Mouse (Mus musculus) brown adipose tissue, adult 24 weeks (tissue): ENCODE measurements around the gene B3gat3. TPM values are rescaled to one million over a fixed set of nuclear protein-coding genes. Genes with fewer than 3 reads are reported as not detected.

Experiments
- H3K27ac ChIP-seq: fragments of 200-500 bp; replicated peaks from 2 replicates; pipeline ENCODE4 v1.5.1; 2012; ENCODE audit warnings: low read depth, mild to moderate bottlenecking, low read length
- H3K4me1 ChIP-seq: fragments of 200-500 bp; 2 replicates; pipeline ENCODE4 v1.6.1; 2012; ENCODE audit warnings: low read length, mixed read lengths; ENCODE audit not compliant: control insufficient read depth, insufficient read depth, insufficient read length
- H3K4me3 ChIP-seq: fragments of 200-500 bp; 2 replicates; pipeline ENCODE4 v1.5.1; 2012; ENCODE audit warnings: low read depth, mild to moderate bottlenecking, low read length, moderate library complexity; ENCODE audit not compliant: insufficient read depth
- polyA plus RNA-seq: library from polyadenylated mRNA; stranded (reverse); fragments of >200 nt; gene quantifications from 2 replicates; pipeline ENCODE4 v1.2.4, GENCODE M21; 2012; ENCODE audit not compliant: missing spikeins, insufficient read depth, insufficient read length

Gene B3gat3
- polyA plus RNA-seq, 1 experiment: 30.2 TPM

GRCm38 (mm10) chr19:8926766-8927165 lies 6.6 kb downstream of the B3gat3 start:
- Histone ChIP-seq H3K27ac (no peak overlapping the region), H3K4me3 (no peak overlapping the region), H3K4me1 (peaks cover under 1% of the 10 kb centered on the region)

- no peak overlapping the region for H3K4me3 ChIP-seq
- H3K4me1 ChIP-seq: no peaks in the 10 kb centered on the region
- H3K27ac ChIP-seq: no peak overlapping the region
These were observed 7.8 kb downstream of the B3gat3 start for GRCm38 (mm10) chr19:8927891-8928525.

- Histone ChIP-seq H3K4me1 (no peaks in the 10 kb centered on the region), H3K27ac (peak overlapping the region; percentile 25; the same call in 1 of the 2 replicates), H3K4me3 (peak overlapping the region; percentile 92)
These were observed 8.6 kb downstream of the B3gat3 start for GRCm38 (mm10) chr19:8928689-8929223.

GRCm38 (mm10) chr19:8929224-8930088 lies 9.3 kb downstream of the B3gat3 start, which contains the start of the genes Rom1 and Eml3:
Gene Rom1 (minus strand): TSS chr19:8929356.
Gene Eml3 (plus strand): TSS chr19:8929552.
- Histone ChIP-seq H3K4me3 (peak within 1 kb of the TSS; percentile 92), H3K4me1 (no peaks in the 10 kb centered on the region), H3K27ac (peak within 1 kb of the TSS; percentile 70)

- Histone ChIP-seq H3K4me3 (peak overlapping the region; percentile 92), H3K4me1 (no peaks in the 10 kb centered on the region), H3K27ac (peak overlapping the region; percentile 70)
These were observed 9.9 kb downstream of the B3gat3 start for GRCm38 (mm10) chr19:8930117-8930516.

GRCm38 (mm10) chr19:8930771-8931170 lies 10.6 kb downstream of the B3gat3 start:
- Histone ChIP-seq H3K27ac (no peak overlapping the region), H3K4me1 (no peaks in the 10 kb centered on the region), H3K4me3 (0 out of 2 replicates have a peak overlapping the region, but pooled peaks have one; percentile 92)

- H3K4me1 ChIP-seq: no peaks in the 10 kb centered on the region
- no peak overlapping the region for H3K4me3 ChIP-seq
- no peak overlapping the region for H3K27ac ChIP-seq
These were observed 16.6 kb downstream of the B3gat3 start for GRCm38 (mm10) chr19:8936736-8937135.

GRCm38 (mm10) chr19:8940526-8941133 lies 20.5 kb downstream of the B3gat3 start:
- Histone ChIP-seq H3K4me1 (0 out of 2 replicates have a peak, but pooled peaks cover 2% of the 10 kb centered on the region), H3K27ac (no peak overlapping the region; the same call in 1 of the 2 replicates), H3K4me3 (peak overlapping the region; percentile 86; the same call in 1 of the 2 replicates)

GRCm38 (mm10) chr19:8941136-8941514 lies 21.0 kb downstream of the B3gat3 start:
- H3K4me3 ChIP-seq: peak overlapping the region; percentile 86
- H3K27ac ChIP-seq: no peak overlapping the region; the same call in 1 of the 2 replicates
- H3K4me1 ChIP-seq: 0 out of 2 replicates have a peak, but pooled peaks cover 2% of the 10 kb centered on the region

- H3K4me3 ChIP-seq: peak within 1 kb of the TSS; percentile 86
- H3K4me1 ChIP-seq: 0 out of 2 replicates have a peak, but pooled peaks cover 2% of the 10 kb centered on the region
- peak within 1 kb of the TSS; percentile 89 for H3K27ac ChIP-seq
These were observed 21.5 kb downstream of the B3gat3 start, which contains the start of gene Mta2 for GRCm38 (mm10) chr19:8941515-8942217. Gene Mta2 (plus strand): TSS chr19:8941875.

- peak overlapping the region; percentile 89 for H3K27ac ChIP-seq
- peak overlapping the region; percentile 86 for H3K4me3 ChIP-seq
- 0 out of 2 replicates have a peak, but pooled peaks cover 2% of the 10 kb centered on the region for H3K4me1 ChIP-seq
These were observed 22.2 kb downstream of the B3gat3 start for GRCm38 (mm10) chr19:8942276-8942964.

- H3K4me1 ChIP-seq: 0 out of 2 replicates have a peak, but pooled peaks cover 2% of the 10 kb centered on the region
- H3K4me3 ChIP-seq: peak overlapping the region; percentile 86
- H3K27ac ChIP-seq: no peak overlapping the region
These were observed 22.9 kb downstream of the B3gat3 start for GRCm38 (mm10) chr19:8943047-8943446.

- Histone ChIP-seq H3K4me3 (peak overlapping the region; percentile 86), H3K4me1 (0 out of 2 replicates have a peak, but pooled peaks cover 2% of the 10 kb centered on the region), H3K27ac (no peak overlapping the region; the same call in 1 of the 2 replicates)
These were observed 23.9 kb downstream of the B3gat3 start for GRCm38 (mm10) chr19:8944062-8944461.

- no peak overlapping the region for H3K27ac ChIP-seq
- 0 out of 2 replicates have a peak, but pooled peaks cover 2% of the 10 kb centered on the region for H3K4me1 ChIP-seq
- H3K4me3 ChIP-seq: peak overlapping the region; percentile 56
These were observed 24.6 kb downstream of the B3gat3 start for GRCm38 (mm10) chr19:8944750-8945149.
